Mouse (Mus musculus) erythroblast, embryonic 14.5 days (primary cell): Measurements from ENCODE around the gene Mtrr. TPM values are rescaled to one million over a fixed set of nuclear protein-coding genes. Genes with fewer than 3 reads are reported as not detected.
A peak's percentile ranks its signal among the peaks of the same experiment; 100 is the strongest.

Experiments
- H3K27me3 ChIP-seq: 2 replicates; pipeline ENCODE4 v1.6.1; 2012; ENCODE audit warnings: inconsistent platforms; ENCODE audit not compliant: control insufficient read depth
- H3K36me3 ChIP-seq: 2 replicates; pipeline ENCODE4 v1.6.1; 2012; ENCODE audit warnings: mild to moderate bottlenecking, inconsistent platforms; ENCODE audit not compliant: control insufficient read depth
- H3K4me1 ChIP-seq: 2 replicates; pipeline ENCODE4 v1.6.1; 2012; ENCODE audit warnings: inconsistent platforms; ENCODE audit not compliant: control insufficient read depth
- H3K4me3 ChIP-seq: replicated peaks from 2 replicates; pipeline ENCODE3; 2012; ENCODE audit warnings: moderate library complexity, mild to moderate bottlenecking, inconsistent platforms
- H3K9me3 ChIP-seq: 2 replicates; pipeline ENCODE4 v1.6.1; 2012; ENCODE audit warnings: low read length, inconsistent platforms, mixed read lengths; ENCODE audit not compliant: control insufficient read depth
- GATA1 ChIP-seq: IDR thresholded peaks from 2 replicates; pipeline ENCODE4 v1.6.1; 2012; ENCODE audit warnings: low read length, inconsistent platforms, mixed read lengths
- TAL1 ChIP-seq: IDR thresholded peaks from 3 replicates; pipeline ENCODE4 v1.6.1; 2012; ENCODE audit warnings: low read length, inconsistent platforms, mixed read lengths
- polyA plus RNA-seq: library from polyadenylated mRNA; stranded (reverse); fragments of >175 nt; gene quantifications from 2 replicates; pipeline ENCODE4 v1.2.3, GENCODE M21; 2012

Gene Mtrr
- polyA plus RNA-seq, 1 experiment: 1.0 TPM

DNA sequence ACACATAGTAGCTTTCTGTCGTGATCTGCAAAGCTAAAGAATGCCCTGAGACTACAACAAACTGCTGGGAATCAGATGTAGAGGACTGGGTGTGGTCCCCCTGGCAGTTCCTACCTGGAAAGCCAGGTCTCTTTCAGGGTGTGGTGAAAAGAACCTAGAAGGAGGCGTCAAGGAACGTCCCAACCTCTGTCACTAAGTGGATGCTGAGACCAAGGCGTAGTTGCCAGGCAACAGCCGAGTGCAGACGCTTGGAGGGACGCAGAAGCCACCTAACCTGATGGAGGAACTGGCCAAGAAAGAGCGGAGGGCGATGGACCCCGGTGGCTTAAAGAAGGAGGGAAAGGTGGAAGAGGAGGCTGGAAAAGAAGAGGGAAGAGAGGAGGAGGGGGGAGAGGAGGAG lies 15.2 kb upstream of the Mtrr start, which contains the start of gene 1700001L19Rik:
TSS of gene 1700001L19Rik (plus strand) at position 223 of the 400 bp plus-strand sequence.
- H3K4me3 ChIP-seq: no peak within 1 kb of the TSS
- H3K4me1 ChIP-seq: peaks cover 15% of the 10 kb centered on the region
- no peak for TF ChIP-seq GATA1
- TF ChIP-seq TAL1: no peak
- H3K9me3 ChIP-seq: no peaks in the 10 kb centered on the region
- peaks cover 4% of the 10 kb centered on the region; the same call in 1 of the 2 replicates for H3K27me3 ChIP-seq
- peaks cover 8% of the 10 kb centered on the region for H3K36me3 ChIP-seq

DNA sequence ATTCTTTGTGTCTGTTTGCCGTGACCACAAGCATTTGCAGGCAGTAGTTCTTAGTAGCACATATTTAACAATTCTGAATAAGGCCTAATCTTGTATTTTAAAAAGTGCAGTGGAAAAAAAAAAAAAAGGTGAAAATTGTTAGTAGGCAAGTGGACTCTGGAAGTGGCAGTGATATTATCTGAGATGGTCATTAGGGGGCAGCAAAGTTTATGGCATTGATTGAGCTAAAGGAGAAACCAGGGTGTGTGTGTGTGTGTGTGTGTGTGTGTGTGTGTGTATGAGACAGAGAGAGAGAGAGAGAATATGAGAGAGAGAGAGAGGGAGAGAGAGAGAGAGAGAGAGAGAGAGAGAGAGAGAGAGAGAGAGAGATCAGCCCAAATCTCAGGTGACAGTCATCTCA lies 11.8 kb upstream of the Mtrr start:
- H3K36me3 ChIP-seq: peaks cover 38% of the 10 kb centered on the region
- H3K4me1 ChIP-seq: peaks cover 15% of the 10 kb centered on the region
- no peak for TF ChIP-seq TAL1
- TF ChIP-seq GATA1: no peak
- no peaks in the 10 kb centered on the region for H3K9me3 ChIP-seq
- H3K27me3 ChIP-seq: peaks cover 4% of the 10 kb centered on the region; the same call in 1 of the 2 replicates
- no peak overlapping the region for H3K4me3 ChIP-seq

DNA sequence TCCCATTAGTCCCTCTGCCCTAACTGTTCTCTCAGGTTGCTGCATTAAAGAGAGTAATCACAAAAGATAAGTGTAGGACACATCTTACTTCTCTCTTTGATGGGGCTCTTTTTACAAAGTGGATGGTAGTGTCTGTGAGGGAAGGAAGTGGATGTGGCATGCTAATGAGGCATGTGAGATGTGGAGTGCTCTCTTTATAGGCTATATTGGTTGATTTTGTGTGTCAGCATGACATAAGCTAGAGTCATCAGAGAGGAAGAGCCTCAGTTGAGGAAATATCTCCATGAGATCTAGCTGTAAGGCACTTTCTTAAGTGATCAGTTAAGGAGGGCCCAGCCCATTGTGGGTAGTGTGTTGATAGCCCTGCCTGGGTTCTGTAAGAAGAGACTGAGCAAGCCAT lies 6.4 kb upstream of the Mtrr start:
- H3K36me3 ChIP-seq: peaks cover 87% of the 10 kb centered on the region
- no peak for TF ChIP-seq TAL1
- TF ChIP-seq GATA1: no peak

DNA sequence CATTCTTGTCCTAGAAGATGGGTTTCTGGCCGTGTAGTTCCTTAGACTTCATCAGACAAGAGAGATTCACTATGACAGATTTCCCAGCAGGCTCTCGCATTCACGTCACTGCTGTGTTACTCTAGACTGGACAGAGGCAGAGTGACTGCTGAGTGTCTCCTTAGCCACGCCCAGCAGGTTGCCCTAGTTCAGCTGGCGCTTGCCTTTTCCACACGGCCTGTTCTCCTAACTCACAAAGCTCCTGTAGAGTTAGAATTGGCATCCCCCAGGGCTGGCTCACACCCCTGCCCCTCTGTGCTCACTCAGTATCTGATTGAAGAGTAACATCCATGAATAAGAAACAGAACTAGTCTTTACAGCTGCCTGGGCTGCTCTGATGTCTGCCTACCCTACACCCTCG lies 3.5 kb upstream of the Mtrr start:
- Histone ChIP-seq H3K9me3 (no peaks in the 10 kb centered on the region), H3K27me3 (no peaks in the 10 kb centered on the region), H3K4me1 (peaks cover 20% of the 10 kb centered on the region), H3K36me3 (peaks cover 66% of the 10 kb centered on the region), H3K4me3 (no peak overlapping the region)
- TF ChIP-seq GATA1 (no peak), TAL1 (no peak)

More for the DNA sequence above, 6.4 kb upstream of the Mtrr start:
- H3K9me3 ChIP-seq: no peaks in the 10 kb centered on the region
- H3K4me3 ChIP-seq: no peak overlapping the region
- H3K4me1 ChIP-seq: peaks cover 7% of the 10 kb centered on the region
- H3K27me3 ChIP-seq: no peaks in the 10 kb centered on the region

DNA sequence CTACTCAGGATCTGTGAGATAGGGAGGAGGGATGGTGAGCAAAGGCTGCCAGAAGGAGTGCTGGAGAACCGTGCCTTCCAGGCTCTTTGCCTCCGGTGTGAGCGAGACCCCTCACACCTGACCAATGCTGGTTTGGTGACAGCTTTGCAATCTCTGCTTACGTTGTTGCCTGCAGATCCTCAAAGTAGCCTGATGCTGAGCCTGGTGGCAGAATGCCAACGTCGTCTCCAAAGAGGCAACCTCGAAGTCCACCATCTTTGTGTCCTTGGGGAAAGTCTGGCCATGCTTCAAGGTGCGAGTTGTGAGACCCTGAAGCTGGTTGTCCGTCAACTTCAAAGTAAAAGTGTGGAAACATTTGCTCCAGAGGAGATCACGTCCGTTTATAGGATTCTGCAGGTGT lies 2.0 kb upstream of the Mtrr start:
- H3K36me3 ChIP-seq: peaks cover 62% of the 10 kb centered on the region
- peaks cover 30% of the 10 kb centered on the region for H3K4me1 ChIP-seq
- no peaks in the 10 kb centered on the region for H3K9me3 ChIP-seq
- no peak overlapping the region for H3K4me3 ChIP-seq
- no peaks in the 10 kb centered on the region for H3K27me3 ChIP-seq
- TF ChIP-seq TAL1 (no peak), GATA1 (no peak)

DNA sequence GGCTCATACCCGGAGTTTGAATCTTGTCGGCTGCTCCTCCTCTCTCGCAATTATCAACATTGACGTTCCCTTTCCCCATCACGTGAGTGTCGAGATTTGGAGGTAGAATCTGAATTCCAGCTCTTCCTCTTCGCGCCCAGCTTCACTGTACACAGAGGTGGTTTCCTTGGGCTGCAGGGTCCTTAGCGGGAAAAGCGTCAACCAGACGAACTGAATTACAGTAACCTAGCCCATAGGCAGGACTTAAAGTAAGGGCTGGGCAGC lies 500 bp upstream of the Mtrr start:
- TF ChIP-seq TAL1 (no peak), GATA1 (no peak)
- no peaks in the 10 kb centered on the region for H3K9me3 ChIP-seq
- no peaks in the 10 kb centered on the region for H3K27me3 ChIP-seq
- peaks cover 60% of the 10 kb centered on the region for H3K36me3 ChIP-seq
- peaks cover 30% of the 10 kb centered on the region for H3K4me1 ChIP-seq
- peak overlapping the region; percentile 80 for H3K4me3 ChIP-seq

DNA sequence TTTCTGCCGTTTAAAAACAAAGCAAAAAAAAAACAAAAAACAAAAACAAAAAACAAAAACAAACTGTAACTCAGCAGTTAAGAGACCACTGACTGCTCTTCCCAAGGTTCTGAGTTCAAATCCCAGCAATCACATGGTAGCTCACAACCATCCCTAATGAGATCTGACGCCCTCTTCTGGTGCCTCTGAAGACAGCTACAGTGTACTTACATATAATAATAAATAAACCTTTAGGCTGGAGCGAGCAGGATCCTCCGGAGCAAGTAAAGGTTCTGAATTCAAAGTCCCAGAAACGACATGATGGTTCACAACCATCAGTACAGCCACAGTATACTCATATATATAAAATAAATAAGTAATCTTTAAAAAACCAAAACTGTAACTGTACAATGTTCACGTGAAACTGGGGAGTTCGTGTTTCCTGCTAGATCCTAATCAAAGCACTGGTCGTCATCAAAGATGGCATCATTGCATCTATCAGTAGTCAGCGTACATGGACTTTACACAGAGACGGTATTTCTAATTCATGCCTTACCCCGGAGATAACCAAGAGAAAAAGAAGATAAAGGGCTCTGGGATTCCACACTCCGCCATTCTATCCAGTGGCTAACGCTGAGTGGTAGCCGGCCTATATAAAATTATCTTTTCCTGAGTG lies 736 bp downstream of the Mtrr start:
- Histone ChIP-seq H3K4me3 (peak overlapping the region; percentile 80), H3K27me3 (no peaks in the 10 kb centered on the region), H3K9me3 (no peaks in the 10 kb centered on the region), H3K4me1 (peaks cover 30% of the 10 kb centered on the region), H3K36me3 (peaks cover 63% of the 10 kb centered on the region)
- TF ChIP-seq TAL1: no peak
- no peak for TF ChIP-seq GATA1

DNA sequence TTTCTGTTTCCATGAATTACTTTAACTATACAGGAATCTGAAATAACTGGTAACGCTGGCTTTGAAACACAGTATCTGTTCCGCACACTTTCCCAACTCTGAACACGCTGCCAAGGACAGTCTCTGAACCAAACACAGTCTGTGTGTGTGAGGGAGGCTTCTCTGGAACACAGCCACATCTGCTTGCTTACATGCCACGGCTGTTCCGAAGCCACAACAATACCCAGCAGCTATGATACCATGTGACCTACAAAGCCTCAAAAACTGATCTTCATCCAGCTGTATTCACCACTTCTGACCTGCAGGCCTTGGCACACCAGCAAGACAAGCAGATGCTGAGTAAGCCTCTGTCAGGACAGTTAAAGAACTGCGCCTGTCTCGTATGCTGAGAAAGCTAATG lies 4.0 kb downstream of the Mtrr start:
- TF ChIP-seq TAL1 (no peak), GATA1 (no peak)
- no peak overlapping the region for H3K4me3 ChIP-seq
- H3K27me3 ChIP-seq: no peaks in the 10 kb centered on the region
- H3K36me3 ChIP-seq: peaks cover 63% of the 10 kb centered on the region
- H3K9me3 ChIP-seq: no peaks in the 10 kb centered on the region
- H3K4me1 ChIP-seq: peaks cover 19% of the 10 kb centered on the region

DNA sequence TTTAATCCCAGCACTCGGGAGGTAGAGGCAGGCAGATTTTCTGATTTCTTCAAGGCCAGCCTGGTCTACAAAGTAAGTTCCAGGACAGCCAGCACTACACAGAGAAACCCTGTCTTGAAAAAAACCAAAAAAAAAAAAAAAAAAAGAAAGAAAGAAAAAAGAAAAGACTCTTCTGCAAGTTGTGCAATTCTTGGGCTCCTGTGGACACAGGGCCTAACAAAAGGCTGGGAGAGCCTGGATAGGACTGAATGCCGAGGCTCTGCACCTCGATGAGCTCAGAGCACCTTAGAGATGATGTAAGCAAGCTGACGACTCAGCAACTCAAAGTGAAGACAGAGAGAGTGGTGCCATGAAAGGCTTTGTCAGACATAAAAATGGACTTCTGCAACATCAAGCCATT lies 7.6 kb downstream of the Mtrr start:
- Histone ChIP-seq H3K4me3 (no peak overlapping the region), H3K4me1 (no peaks in the 10 kb centered on the region), H3K27me3 (no peaks in the 10 kb centered on the region), H3K9me3 (no peaks in the 10 kb centered on the region), H3K36me3 (peaks cover 88% of the 10 kb centered on the region)
- TF ChIP-seq GATA1 (no peak), TAL1 (no peak)
